Mouse (Mus musculus) ES-E14 (cell line): ENCODE measurements around the gene 4930432K21Rik. TPM values are rescaled to one million over a fixed set of nuclear protein-coding genes. Genes with fewer than 3 reads are reported as not detected.
A peak's percentile ranks its signal among the peaks of the same experiment; 100 is the strongest.

ENCODE experiments used
- DNase-seq: peaks from one replicate; pipeline ENCODE4 v3.0.0-alpha.2; 2013; ENCODE audit warnings: low read depth, low spot score
- H3K27ac ChIP-seq: 2 replicates; pipeline ENCODE4 v1.5.1; 2012; ENCODE audit warnings: low read depth, mild to moderate bottlenecking, low read length, moderate library complexity, mixed read lengths; ENCODE audit not compliant: poor library complexity, insufficient read depth, severe bottlenecking
- H3K36me3 ChIP-seq: 2 replicates; pipeline ENCODE4 v1.6.1; 2012; ENCODE audit warnings: mild to moderate bottlenecking, low read length, moderate library complexity, mixed read lengths; ENCODE audit not compliant: control insufficient read depth, poor library complexity, insufficient read depth, severe bottlenecking
- H3K4me1 ChIP-seq, 2 experiments: fragments of 150-350 bp in 1 of 2; sonication (generic) in 1 of 2; 2 replicates each; pipeline ENCODE4 v1.6.1; 2012; ENCODE audit warnings: low read length in 2 of 2, mild to moderate bottlenecking in 1 of 2, mixed read lengths in 1 of 2; ENCODE audit not compliant: control insufficient read depth in 2 of 2, insufficient read depth in 2 of 2, poor library complexity in 1 of 2
- H3K4me3 ChIP-seq, 2 experiments: fragments of 150-350 bp in 1 of 2; sonication (generic) in 1 of 2; 2 replicates each; pipeline ENCODE4 v1.5.1; 2012; ENCODE audit warnings: low read length in 2 of 2, low read depth in 1 of 2, mild to moderate bottlenecking in 1 of 2, mixed read lengths in 1 of 2; ENCODE audit not compliant: insufficient read depth in 1 of 2, poor library complexity in 1 of 2, severe bottlenecking in 1 of 2
- H3K9ac ChIP-seq: 2 replicates; pipeline ENCODE4 v1.6.1; 2012; ENCODE audit warnings: low read depth, mild to moderate bottlenecking, low read length, mixed read lengths; ENCODE audit not compliant: poor library complexity, insufficient read depth, severe bottlenecking
- H3K9me3 ChIP-seq: fragments of 150-350 bp; sonication (generic); 2 replicates; pipeline ENCODE4 v1.6.1; 2012; ENCODE audit warnings: low read depth, mild to moderate bottlenecking, low read length; ENCODE audit not compliant: control insufficient read depth, insufficient read depth
- CHD2 ChIP-seq: IDR thresholded peaks from 2 replicates; pipeline ENCODE4 v1.6.1; 2014; ENCODE audit warnings: mild to moderate bottlenecking, low read depth, low read length, inconsistent platforms
- HCFC1 ChIP-seq: IDR thresholded peaks from 2 replicates; pipeline ENCODE4 v1.6.1; 2012; ENCODE audit warnings: low read length, inconsistent platforms, borderline replicate concordance; ENCODE audit not compliant: insufficient read depth
- MAFK ChIP-seq: IDR thresholded peaks from 2 replicates; pipeline ENCODE4 v1.6.1; 2014; ENCODE audit warnings: mild to moderate bottlenecking, low read depth, low read length, inconsistent platforms; ENCODE audit not compliant: insufficient read depth
- ZC3H11A ChIP-seq: IDR thresholded peaks from 2 replicates; pipeline ENCODE4 v1.6.1; 2012; ENCODE audit warnings: low read depth, mild to moderate bottlenecking, inconsistent platforms, low read length, borderline replicate concordance
- ZNF384 ChIP-seq: IDR thresholded peaks from 2 replicates; pipeline ENCODE4 v1.6.1; 2012; ENCODE audit warnings: low read depth, low read length, inconsistent platforms
- in situ Hi-C, 2 experiments: fragments of 600-800 bp; cut with MboI; formaldehyde crosslinking; loops; one replicate each; pipeline ENCODE4 v1.15.1; 2025; ENCODE audit warnings: low sequenced_read_pairs in 2 of 2, inconsistent platforms in 1 of 2; ENCODE audit not compliant: unreplicated experiment in 2 of 2
- total RNA-seq: library from RNA; depleted of rRNA; stranded (reverse); fragments of 300-350 nt; gene quantifications from 2 replicates; pipeline ENCODE4 v1.2.3, GENCODE M21; 2012

4930432K21Rik gene
- total RNA-seq, 1 experiment: 4.9 TPM

GRCm38 (mm10) chr8:84182833-84183232, 35.0 kb downstream of the 4930432K21Rik start:
- H3K36me3 ChIP-seq: no peaks in the 10 kb centered on the region
- peak overlapping the region; percentile 88; the same call in 1 of the 2 replicates for H3K9ac ChIP-seq
- no peak overlapping the region; the same call in 1 of the 2 replicates for H3K27ac ChIP-seq
- in situ Hi-C loops: no loop called here
- H3K4me1 ChIP-seq: peaks cover 27 to 37% of the 10 kb centered on the region in 2 experiments
- no peaks in the 10 kb centered on the region for H3K9me3 ChIP-seq
- DNase-seq: no peak
- peak overlapping the region; percentile 74 to 86; a peak in 3 of 4 replicates for H3K4me3 ChIP-seq
- TF ChIP-seq ZNF384 (no peak), CHD2 (no peak), ZC3H11A (no peak), MAFK (no peak), HCFC1 (no peak)

GRCm38 (mm10) chr8:84183261-84184084, 35.6 kb downstream of the 4930432K21Rik start:
- Histone ChIP-seq H3K36me3 (no peaks in the 10 kb centered on the region), H3K4me3 (peak overlapping the region; percentile 74 to 86), H3K4me1 (peaks cover 23 to 31% of the 10 kb centered on the region in 2 experiments), H3K9ac (peak overlapping the region; percentile 88), H3K27ac (peak overlapping the region; percentile 50; the same call in 1 of the 2 replicates), H3K9me3 (no peaks in the 10 kb centered on the region)
- TF ChIP-seq ZNF384 (no peak), ZC3H11A (no peak), HCFC1 (no peak)
- no peak for DNase-seq
- in situ Hi-C loops: no loop called here

GRCm38 (mm10) chr8:84184085-84185043, 36.5 kb downstream of the 4930432K21Rik start:
- H3K36me3 ChIP-seq: no peaks in the 10 kb centered on the region
- in situ Hi-C loops: no loop called here

GRCm38 (mm10) chr8:84185117-84185516, 37.3 kb downstream of the 4930432K21Rik start, which contains the start of gene Nanos3:
Nanos3 (minus strand) TSS chr8:84185217.
- no peaks in the 10 kb centered on the region for H3K9me3 ChIP-seq
- peaks cover 9 to 23% of the 10 kb centered on the region in 2 experiments for H3K4me1 ChIP-seq
- in situ Hi-C loops: no loop called here
- DNase-seq: no peak
- TF ChIP-seq CHD2 (no peak), ZNF384 (no peak), ZC3H11A (no peak), HCFC1 (no peak), MAFK (no peak)
- peak within 1 kb of the TSS; percentile 88 for H3K9ac ChIP-seq
- peak within 1 kb of the TSS; percentile 71; the same call in 1 of the 2 replicates for H3K27ac ChIP-seq
- no peaks in the 10 kb centered on the region for H3K36me3 ChIP-seq
- peak within 1 kb of the TSS; percentile 65 to 86 for H3K4me3 ChIP-seq

More at GRCm38 (mm10) chr8:84184085-84185043, 36.5 kb downstream of the 4930432K21Rik start:
- Histone ChIP-seq H3K4me3 (peak overlapping the region; percentile 65 to 86), H3K9me3 (no peaks in the 10 kb centered on the region), H3K9ac (peak overlapping the region; percentile 88), H3K4me1 (peaks cover 14 to 28% of the 10 kb centered on the region in 2 experiments), H3K27ac (peak overlapping the region; percentile 50; the same call in 1 of the 2 replicates)
- DNase-seq: no peak
- TF ChIP-seq ZNF384: no peak
- no peak for TF ChIP-seq ZC3H11A
- TF ChIP-seq HCFC1: no peak
- TF ChIP-seq MAFK: no peak
- TF ChIP-seq CHD2: no peak
